Mouse (Mus musculus) C2C12 (cell line): ENCODE results near the gene Sult2b1. TPM values are rescaled to one million over a fixed set of nuclear protein-coding genes. Genes with fewer than 3 reads are reported as not detected.

Experiments used
- H3K27me3 ChIP-seq: one replicate; pipeline ENCODE4 v1.6.1; 2011; ENCODE audit not compliant: control insufficient read depth, insufficient read depth, insufficient read length
- H3K36me3 ChIP-seq: one replicate; pipeline ENCODE4 v1.6.1; 2011; ENCODE audit not compliant: control insufficient read depth, insufficient read depth
- H3K4me3 ChIP-seq: one replicate; pipeline ENCODE4 v1.5.1; 2011; ENCODE audit warnings: mild to moderate bottlenecking, control low read depth; ENCODE audit not compliant: poor library complexity, insufficient read depth, severe bottlenecking
- H3K79me2 ChIP-seq: one replicate; pipeline ENCODE4 v1.6.1; 2011; ENCODE audit not compliant: control insufficient read depth, insufficient read depth
- H3K79me3 ChIP-seq: one replicate; pipeline ENCODE4 v1.6.1; 2011; ENCODE audit warnings: low read depth, control low read depth
- H3ac ChIP-seq: one replicate; pipeline ENCODE3; 2011; ENCODE audit warnings: low read depth; ENCODE audit not compliant: control insufficient read depth, insufficient read length
- CEBPB ChIP-seq: IDR thresholded peaks from one replicate; pipeline ENCODE4 v1.6.1; 2011; ENCODE audit warnings: low read depth, mild to moderate bottlenecking, control low read depth, moderate library complexity
- CTCF ChIP-seq: IDR thresholded peaks from one replicate; pipeline ENCODE4 v1.5.1; 2011; ENCODE audit not compliant: control insufficient read depth, insufficient read depth, insufficient read length
- FOSL1 ChIP-seq: IDR thresholded peaks from one replicate; pipeline ENCODE4 v1.8.0; 2011; ENCODE audit warnings: mild to moderate bottlenecking, low read length; ENCODE audit not compliant: poor library complexity, insufficient read depth, severe bottlenecking
- MAX ChIP-seq: IDR thresholded peaks from one replicate; pipeline ENCODE4 v1.6.1; 2011; ENCODE audit warnings: mild to moderate bottlenecking, control low read depth
- MYOD1 ChIP-seq: IDR thresholded peaks from one replicate; pipeline ENCODE4 v1.6.1; 2011; ENCODE audit warnings: low read depth; ENCODE audit not compliant: control insufficient read depth, insufficient read length
- MYOG ChIP-seq: IDR thresholded peaks from one replicate; pipeline ENCODE4 v1.6.1; 2011; ENCODE audit not compliant: control insufficient read depth, insufficient read length; ENCODE audit errors: extremely low read depth
- USF1 ChIP-seq: IDR thresholded peaks from one replicate; pipeline ENCODE4 v1.6.1; 2011; ENCODE audit warnings: low read depth, mild to moderate bottlenecking, control low read depth, moderate library complexity
- polyA plus RNA-seq: library from polyadenylated mRNA; unstranded; fragments of >200 nt; fragmentation: generic; extraction: Trizol; gene quantifications from one replicate; pipeline ENCODE4 v1.2.1, GENCODE M21; 2012; ENCODE audit warnings: missing spikeins

Sult2b1 gene
- polyA plus RNA-seq, 1 experiment = 0.13 TPM

- Histone ChIP-seq H3K4me3 (no peak overlapping the region), H3K79me2 (no peaks in the 10 kb centered on the region), H3K27me3 (peaks cover 49% of the 10 kb centered on the region), H3K79me3 (no peaks in the 10 kb centered on the region), H3K36me3 (no peaks in the 10 kb centered on the region), H3ac (no peak overlapping the region)
- TF ChIP-seq MYOD1 (no peak), FOSL1 (no peak), MAX (no peak), CEBPB (no peak), USF1 (no peak), MYOG (no peak), CTCF (no peak)
Measured at GRCm38 (mm10) chr7:45793240-45793639, 8.8 kb upstream of the Sult2b1 start.

- H3K4me3 ChIP-seq = no peak overlapping the region
- no peak for TF ChIP-seq FOSL1
- no peak for TF ChIP-seq MAX
- TF ChIP-seq MYOG = no peak
- TF ChIP-seq MYOD1 = no peak
- TF ChIP-seq CTCF = no peak
- TF ChIP-seq CEBPB = no peak
- TF ChIP-seq USF1 = no peak
- H3K36me3 ChIP-seq = no peaks in the 10 kb centered on the region
- no peaks in the 10 kb centered on the region for H3K79me2 ChIP-seq
- H3ac ChIP-seq = no peak overlapping the region
- H3K27me3 ChIP-seq = peaks cover 44% of the 10 kb centered on the region
- H3K79me3 ChIP-seq = no peaks in the 10 kb centered on the region
Measured at GRCm38 (mm10) chr7:45791756-45792490, 7.5 kb upstream of the Sult2b1 start.

GRCm38 (mm10) chr7:45790721-45791120 is 6.3 kb upstream of the Sult2b1 start:
- no peaks in the 10 kb centered on the region for H3K79me3 ChIP-seq
- H3K27me3 ChIP-seq = peaks cover 54% of the 10 kb centered on the region
- no peak overlapping the region for H3ac ChIP-seq
- H3K79me2 ChIP-seq = no peaks in the 10 kb centered on the region
- H3K4me3 ChIP-seq = no peak overlapping the region
- H3K36me3 ChIP-seq = no peaks in the 10 kb centered on the region
- TF ChIP-seq CEBPB = no peak
- TF ChIP-seq FOSL1 = no peak
- TF ChIP-seq MYOG = no peak
- no peak for TF ChIP-seq MYOD1
- TF ChIP-seq MAX = no peak
- TF ChIP-seq CTCF = no peak

- Histone ChIP-seq H3K79me2 (no peaks in the 10 kb centered on the region), H3K36me3 (no peaks in the 10 kb centered on the region), H3K79me3 (no peaks in the 10 kb centered on the region), H3K27me3 (peaks cover 66% of the 10 kb centered on the region), H3K4me3 (no peak overlapping the region), H3ac (no peak overlapping the region)
- TF ChIP-seq CEBPB = no peak
- no peak for TF ChIP-seq MYOG
- no peak for TF ChIP-seq CTCF
- no peak for TF ChIP-seq MAX
- TF ChIP-seq FOSL1 = no peak
- no peak for TF ChIP-seq MYOD1
- no peak for TF ChIP-seq USF1
Measured at GRCm38 (mm10) chr7:45787642-45788041, 3.2 kb upstream of the Sult2b1 start.

- no peak overlapping the region for H3K4me3 ChIP-seq
- no peaks in the 10 kb centered on the region for H3K79me3 ChIP-seq
- no peaks in the 10 kb centered on the region for H3K36me3 ChIP-seq
- peaks cover 58% of the 10 kb centered on the region for H3K27me3 ChIP-seq
- TF ChIP-seq MYOD1 (no peak), USF1 (no peak), MYOG (no peak), CEBPB (no peak), FOSL1 (no peak), CTCF (no peak), MAX (no peak)
- H3K79me2 ChIP-seq = no peaks in the 10 kb centered on the region
- H3ac ChIP-seq = no peak overlapping the region
Measured at GRCm38 (mm10) chr7:45786661-45787413, 2.4 kb upstream of the Sult2b1 start.
